Mouse (Mus musculus) T-helper 17 cell (primary cell): ENCODE measurements around the gene Accs.

ENCODE experiments used
- in situ Hi-C, 2 experiments: fragments of 300-600 bp; cut with MboI, MseI; formaldehyde crosslinking; loops; 1 replicate in 1 of 2; 2 replicates in 1 of 2; pipeline ENCODE4 v1.15.1; 2025; ENCODE audit warnings: high pct_unique_total_duplicates in 2 of 2

The Accs gene

DNA sequence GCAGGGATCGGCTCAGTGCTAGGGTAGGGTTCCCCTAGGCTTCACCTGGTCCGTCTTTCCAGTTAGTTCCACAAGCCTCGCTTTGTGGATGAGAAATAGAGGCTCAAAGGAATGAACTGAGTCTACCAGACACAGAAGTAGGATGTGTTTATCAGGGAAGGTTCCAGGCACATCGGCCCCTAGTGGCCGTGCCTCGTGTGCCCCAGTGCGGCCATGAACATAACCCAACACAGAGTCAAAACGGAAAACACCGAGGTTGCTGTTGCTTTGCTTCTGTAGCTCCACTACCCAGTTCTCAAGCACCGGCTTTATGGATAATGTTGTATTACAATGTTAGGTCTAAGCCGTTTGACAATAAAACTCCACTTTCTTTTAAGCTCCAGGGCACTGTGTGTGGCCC is 18.8 kb upstream of the Accs start:
- in situ Hi-C loops = loop anchor here in 1 of 2 experiments (5.0 kb wide), 1 partner anchor 134 kb away; no protein-coding TSS in a partner anchor

DNA sequence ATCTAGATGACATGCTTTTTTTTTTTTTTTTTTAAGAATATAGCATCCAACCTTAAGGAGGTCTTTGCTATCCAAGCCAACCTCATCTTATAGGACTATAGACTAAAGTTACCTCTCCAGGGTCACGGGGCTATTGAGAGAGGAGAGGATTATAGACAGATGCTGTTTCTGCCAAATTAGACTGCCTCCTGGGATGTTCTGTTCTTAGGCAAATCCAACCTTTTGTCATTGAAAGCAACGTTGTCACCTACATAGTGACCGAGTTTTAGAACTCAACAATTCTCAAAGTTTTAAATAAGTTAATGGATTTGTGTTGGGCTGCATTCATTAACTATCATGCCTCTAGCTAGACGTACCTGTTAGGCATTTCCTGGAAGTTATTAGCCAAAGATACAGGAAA is 13.5 kb upstream of the Accs start:
- in situ Hi-C loops = no loop called here

- in situ Hi-C loops = loop anchor here in 1 of 2 experiments (10.0 kb wide), 1 partner anchor 316 kb away; no protein-coding TSS in a partner anchor
Measured at GRCm38 (mm10) chr2:93858845-93859244, 9.1 kb upstream of the Accs start.

DNA sequence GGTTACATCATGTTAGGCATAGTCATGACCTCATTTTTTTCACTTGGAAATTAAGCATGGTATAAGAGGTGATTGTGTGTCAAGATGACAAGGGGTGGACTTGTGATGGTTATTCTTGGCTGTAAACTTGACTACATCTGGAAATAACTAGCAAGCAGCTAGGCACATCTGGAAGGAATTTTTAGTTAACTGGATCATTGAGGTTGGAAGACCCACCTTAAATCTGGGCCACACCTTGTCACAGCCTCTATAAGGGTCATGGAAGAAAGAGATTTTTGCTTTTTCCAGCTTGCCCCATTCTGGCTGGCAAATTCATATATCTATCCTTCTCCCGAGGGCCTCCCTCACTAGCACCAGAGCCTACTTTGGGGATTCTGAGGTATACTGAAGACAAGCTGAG is 1.6 kb upstream of the Accs start:
- in situ Hi-C loops = loop anchor here (5.0 to 10.0 kb wide), 2 partner anchors 49 to 323 kb away; no protein-coding TSS in a partner anchor

GRCm38 (mm10) chr2:93850317-93850944 is 688 bp upstream of the Accs start:
- in situ Hi-C loops = loop anchor here (5.0 to 10.0 kb wide), 2 partner anchors 48 to 324 kb away; no protein-coding TSS in a partner anchor

GRCm38 (mm10) chr2:93841349-93841748 is 8.4 kb downstream of the Accs start:
- in situ Hi-C loops = no loop called here

GRCm38 (mm10) chr2:93840109-93840508 is 9.6 kb downstream of the Accs start:
- in situ Hi-C loops = no loop called here

DNA sequence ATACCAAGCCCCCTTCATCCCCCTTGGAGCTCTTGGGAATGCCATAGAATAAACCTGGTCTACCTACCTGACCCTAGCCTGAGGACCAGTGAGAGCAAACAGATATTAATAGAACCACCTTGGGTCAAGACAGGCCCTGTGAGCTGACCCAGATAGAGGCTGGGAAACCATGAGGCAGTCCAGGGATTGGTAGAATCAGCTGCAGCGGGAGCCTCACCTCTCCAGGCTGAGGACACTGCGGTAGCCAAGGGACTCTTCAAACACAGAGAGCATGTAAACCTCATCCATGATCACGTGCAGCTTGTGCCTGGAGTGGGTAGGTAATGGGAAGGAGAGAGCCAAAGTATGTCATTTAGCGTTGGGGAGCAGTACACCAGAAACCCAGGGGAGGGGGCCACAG is 10.8 kb downstream of the Accs start:
- in situ Hi-C loops = no loop called here

DNA sequence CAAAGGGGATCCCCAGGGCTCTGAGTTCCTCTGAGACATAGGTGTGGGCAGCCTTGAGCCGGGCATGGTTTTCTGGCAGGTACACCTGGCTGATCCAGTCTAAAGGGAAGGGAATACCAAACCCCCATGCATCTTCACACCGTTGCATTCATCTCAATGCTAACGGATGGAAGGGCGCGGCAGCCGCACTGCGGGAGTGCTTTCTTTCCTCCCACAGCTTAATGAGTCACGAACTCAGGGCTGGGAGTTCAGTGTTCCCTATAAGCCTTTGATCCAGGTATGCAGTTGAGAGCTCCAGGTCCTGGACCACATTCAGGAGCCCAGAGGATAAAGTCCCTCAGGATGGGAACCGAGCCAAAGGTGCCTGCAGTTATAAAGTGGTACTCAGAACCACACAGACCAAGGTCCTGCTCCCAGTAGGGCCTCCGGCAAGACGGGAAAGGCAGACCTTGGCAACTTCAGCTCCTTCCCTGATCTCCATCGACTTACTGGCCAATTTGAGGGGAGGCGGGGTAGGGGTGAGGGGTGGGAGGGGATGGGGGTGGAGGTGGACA is 13.4 kb downstream of the Accs start:
- in situ Hi-C loops = no loop called here

DNA sequence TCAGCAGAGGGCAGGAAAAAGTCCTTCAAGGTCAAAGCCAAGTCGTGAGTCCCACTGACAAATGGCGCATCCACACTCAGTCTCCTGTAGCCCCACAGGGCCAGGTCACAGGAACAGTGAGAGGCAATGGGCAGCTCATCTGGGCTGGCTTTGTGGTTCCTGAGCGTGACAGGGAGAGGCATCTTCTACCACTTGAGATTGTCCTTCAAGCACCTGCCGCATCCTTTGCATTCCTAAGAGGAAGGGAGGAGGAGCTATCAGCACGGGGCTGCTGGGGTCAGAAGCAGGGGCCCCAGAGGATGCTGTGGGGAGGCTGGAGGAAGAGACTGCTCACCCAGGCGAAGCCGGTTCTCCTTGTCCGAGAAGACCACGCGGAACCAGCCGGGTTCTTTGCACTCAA is 14.1 kb downstream of the Accs start:
- in situ Hi-C loops = no loop called here

DNA sequence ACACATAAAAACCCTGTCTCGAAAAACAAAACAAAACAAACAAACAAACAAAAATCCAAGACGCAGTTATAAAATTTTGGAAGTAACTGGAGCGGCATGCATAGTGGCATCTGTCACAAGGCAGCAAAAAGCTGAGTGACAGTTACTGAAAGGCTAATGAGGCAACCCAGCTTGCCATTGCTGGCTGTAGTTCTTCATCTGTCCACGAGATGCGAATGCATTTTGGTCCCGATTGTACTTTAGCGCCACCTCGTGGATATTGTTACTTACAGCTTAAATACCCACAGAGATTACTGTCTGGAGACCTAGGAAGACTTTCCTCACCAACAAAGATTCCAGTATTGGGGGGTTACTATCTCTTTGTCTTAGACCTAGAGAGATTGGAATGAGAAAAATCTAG is 26.2 kb downstream of the Accs start:
- in situ Hi-C loops = no loop called here

- in situ Hi-C loops = no loop called here
Measured at GRCm38 (mm10) chr2:93822045-93822749, 27.5 kb downstream of the Accs start, which contains the start of gene Ext2. Gene Ext2 (minus strand): TSS chr2:93822568.

DNA sequence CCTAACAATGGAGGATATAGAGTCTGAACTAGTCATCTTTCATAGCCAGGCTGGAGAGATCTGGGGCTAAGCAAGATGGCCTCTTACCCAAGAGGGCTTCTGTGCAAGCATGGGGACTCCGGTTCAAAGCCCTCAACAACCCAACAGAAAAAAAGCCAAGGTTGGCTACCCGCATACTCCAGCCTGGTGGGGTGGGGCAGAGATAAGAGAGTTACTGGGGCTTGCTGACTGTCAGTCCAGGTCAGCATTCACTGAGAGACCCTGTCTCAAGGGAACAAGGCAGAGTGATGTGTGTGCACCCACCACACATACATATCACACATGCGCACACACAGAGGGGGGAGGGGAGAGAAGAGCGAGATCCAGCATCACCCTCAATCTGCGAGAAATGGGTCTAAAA is 32.0 kb downstream of the Accs start:
- in situ Hi-C loops = no loop called here

GRCm38 (mm10) chr2:93813343-93813742 is 36.4 kb downstream of the Accs start:
- in situ Hi-C loops = no loop called here

- in situ Hi-C loops = no loop called here
Measured at GRCm38 (mm10) chr2:93811812-93812211, 37.9 kb downstream of the Accs start.

GRCm38 (mm10) chr2:93809931-93810330 is 39.8 kb downstream of the Accs start:
- in situ Hi-C loops = no loop called here

GRCm38 (mm10) chr2:93808071-93808470 is 41.7 kb downstream of the Accs start:
- in situ Hi-C loops = no loop called here

GRCm38 (mm10) chr2:93807440-93807839 is 42.3 kb downstream of the Accs start:
- in situ Hi-C loops = no loop called here

DNA sequence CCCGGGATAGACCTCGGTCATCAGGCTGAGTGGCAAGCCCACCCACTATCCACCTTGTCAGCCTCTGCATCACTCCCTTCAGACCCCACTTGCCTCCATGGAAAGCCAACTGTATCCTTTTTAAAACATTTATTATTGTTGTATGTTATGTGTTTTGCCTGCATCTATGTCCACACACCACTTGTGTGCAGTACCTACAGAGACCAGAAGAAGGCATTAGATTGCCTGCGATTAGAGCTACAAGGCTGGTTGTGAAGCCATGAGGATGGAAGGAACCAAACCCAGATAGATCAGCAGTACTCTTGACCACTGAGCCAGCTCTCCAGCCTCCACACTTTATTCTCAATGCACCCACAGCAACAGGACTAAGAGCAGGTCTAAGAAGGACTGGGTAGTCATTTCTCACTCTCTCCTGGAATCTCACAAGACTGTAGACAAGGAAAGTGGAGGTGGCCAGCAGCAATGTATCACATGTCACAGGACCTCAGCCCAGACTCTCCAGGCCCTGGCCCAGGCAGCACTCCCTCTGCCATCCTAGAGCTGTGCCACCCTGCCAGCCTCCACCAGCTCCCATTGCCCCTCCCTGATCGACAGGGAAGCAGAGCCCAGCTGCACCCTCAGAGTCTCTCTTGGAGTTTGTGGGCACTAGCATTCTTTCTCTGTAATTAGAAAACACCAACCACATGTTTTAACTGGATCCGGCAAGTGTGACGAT is 43.1 kb downstream of the Accs start:
- in situ Hi-C loops = no loop called here

GRCm38 (mm10) chr2:93805523-93805922 is 44.2 kb downstream of the Accs start:
- in situ Hi-C loops = no loop called here

DNA sequence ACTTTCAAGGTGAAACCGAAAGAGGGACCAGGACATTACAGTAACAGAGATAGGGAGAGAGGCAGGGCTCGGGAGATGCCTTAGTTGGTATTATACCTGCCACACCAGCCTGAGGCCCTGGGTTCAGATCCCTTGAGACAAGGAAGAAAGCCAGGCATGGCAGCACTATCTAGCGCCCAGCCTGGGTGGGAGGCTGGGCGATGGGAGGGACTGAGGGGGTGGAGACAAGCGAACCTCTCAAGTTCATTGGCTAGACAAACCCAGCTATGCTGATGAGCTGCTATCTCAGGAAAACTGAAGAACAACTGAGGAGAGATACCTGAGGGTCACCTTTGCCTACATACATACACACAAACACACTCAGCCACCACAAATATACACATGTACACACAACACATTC is 44.7 kb downstream of the Accs start:
- in situ Hi-C loops = no loop called here

DNA sequence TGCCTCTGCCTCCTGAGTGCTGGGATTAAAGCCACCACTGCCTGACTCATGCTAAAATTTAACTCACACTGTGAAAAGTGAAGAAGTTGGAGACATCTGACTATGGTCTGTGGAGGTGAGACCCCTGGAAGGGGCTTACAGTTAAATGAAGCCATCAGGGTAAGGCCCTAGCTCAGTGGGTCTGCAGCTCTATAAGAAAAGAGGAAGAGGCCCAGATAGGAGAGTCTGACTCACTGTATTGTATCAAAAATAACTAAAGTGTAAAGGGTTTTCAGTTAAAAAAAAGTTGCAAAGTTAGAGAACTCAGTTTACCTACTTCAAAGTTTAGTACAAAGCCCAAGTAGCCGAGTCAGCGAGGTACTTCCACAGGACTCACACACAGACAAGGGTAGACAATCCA is 46.8 kb downstream of the Accs start:
- in situ Hi-C loops = loop anchor here in 1 of 2 experiments (5.0 kb wide), 1 partner anchor 49 kb away; no protein-coding TSS in a partner anchor
